Mouse (Mus musculus) E14TG2a.4 (cell line): Measurements from ENCODE around the gene Rab5c.

Experiments
- CTCF ChIP-seq: conservative IDR thresholded peaks from 2 replicates; pipeline ENCODE4 v1.5.1; 2014; ENCODE audit warnings: low read length
- NANOG ChIP-seq: IDR thresholded peaks from 2 replicates; pipeline ENCODE4 v1.6.1; 2014; ENCODE audit warnings: borderline replicate concordance, low read length, mixed read lengths

DNA sequence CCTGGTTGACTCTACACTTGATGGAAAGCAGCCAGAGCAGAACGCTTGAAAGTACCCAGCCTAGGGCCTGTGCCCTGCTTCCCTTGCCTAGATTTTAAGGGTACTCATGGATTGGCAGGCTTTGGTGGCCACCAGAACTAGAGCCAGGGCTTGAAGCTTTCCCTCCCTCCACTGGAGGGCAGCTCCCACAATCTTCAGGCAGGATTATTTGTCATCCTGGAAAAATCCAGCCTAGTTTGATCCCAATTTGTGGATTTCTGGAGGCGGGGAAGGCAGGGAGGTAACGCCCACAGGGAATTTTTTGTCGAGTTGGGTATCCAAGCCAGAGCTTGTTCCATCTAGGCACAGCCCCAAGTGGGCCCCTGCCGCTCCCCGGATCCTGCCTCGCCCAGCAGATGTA, 47.6 kb downstream of the Rab5c start:
- TF ChIP-seq CTCF (no peak), NANOG (no peak)
